20 mouse cellular contexts compared by ENCODE assay signal in the genomic region with DNA sequence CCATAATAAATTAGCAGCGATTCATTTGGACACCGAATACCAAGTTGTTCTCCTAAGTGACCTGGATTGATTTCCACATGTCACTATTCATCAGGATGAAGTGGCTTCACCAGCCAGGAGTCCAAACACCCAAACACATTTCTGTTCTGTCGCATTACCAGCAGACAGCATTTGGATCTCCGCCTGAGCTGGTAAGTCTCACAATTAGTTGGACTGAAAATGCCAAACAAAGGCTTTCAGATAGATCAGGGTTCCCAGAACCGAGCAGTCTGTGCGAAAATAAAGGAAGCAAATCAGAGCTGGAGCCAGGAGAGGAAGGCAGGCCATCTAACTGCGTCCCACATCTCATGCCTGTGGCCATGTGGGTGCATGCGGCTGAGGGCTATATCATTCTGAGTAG.
A peak's percentile ranks its signal among the peaks of the same experiment; 100 is the strongest.
DNase-seq lines count a peak whose midpoint lies in the region; ATAC-seq and TF ChIP-seq lines count a peak whose summit lies in the region.
"Had no signal": no experiment of that assay in that cellular context is flagged by ENCODE, and none has a peak within 500 bp of the region (broad histone marks: within the 10 kb centered on the region; RNA-seq: fewer than 3 reads in every experiment).

No protein-coding gene starts in this region.

- DNase-seq in midbrain, embryonic 11.5 days (ENCODE audit: low spot score, missing footprints): peak; percentile 10
- DNase-seq in midbrain, embryonic 10.5 days (ENCODE audit: low spot score): no peak
- peak in 1 of 2 experiments; percentile 41 for DNase-seq in layer of hippocampus, adult 2 months (ENCODE audit: low spot score in 2 of 2)
- peak; percentile 73 for DNase-seq in retina, postnatal 1 day
- no peak for DNase-seq in adrenal gland, adult (ENCODE audit: inconsistent age in 2 of 2, low spot score in 1 of 2)
- DNase-seq: adrenal gland, postnatal 36 days; B cell, adult 2 months; cerebellum, postnatal 25 days; gastrocnemius, postnatal 36 days; kidney, adult 2 months; kidney, postnatal 25 days; liver, embryonic 13.5 days; right cerebral cortex, adult 18-20 months had no signal

- no peaks in the 10 kb centered on the region for H3K27me3 ChIP-seq in forebrain, embryonic 16.5 days (replicated peaks; ENCODE audit: control insufficient read depth, insufficient read depth, low read length)
- H3K27me3 ChIP-seq in forebrain, embryonic 13.5 days: no peaks in the 10 kb centered on the region
- H3K27me3 ChIP-seq in midbrain, embryonic 11.5 days (ENCODE audit: control insufficient read depth, insufficient read depth, low read length): no peaks in the 10 kb centered on the region
- H3K27me3 ChIP-seq in midbrain, embryonic 10.5 days (ENCODE audit: low read depth, poor library complexity, severe bottlenecking): no peaks in the 10 kb centered on the region
- H3K27me3 ChIP-seq: limb, embryonic 12.5 days; liver, embryonic 13.5 days; Patski had no signal

- H3K9ac ChIP-seq in forebrain, embryonic 16.5 days (replicated peaks; ENCODE audit: low read depth, low read length): no peak overlapping the region
- no peak overlapping the region for H3K9ac ChIP-seq in forebrain, embryonic 13.5 days
- H3K9ac ChIP-seq in midbrain, embryonic 11.5 days (ENCODE audit: low read length): no peak overlapping the region
- H3K9ac ChIP-seq: limb, embryonic 12.5 days; liver, embryonic 13.5 days had no signal

- peak; percentile 69; the same call in 1 of the 2 replicates for ATAC-seq in forebrain, embryonic 16.5 days
- ATAC-seq in forebrain, embryonic 13.5 days: no peak
- no peak for ATAC-seq in midbrain, embryonic 11.5 days (ENCODE audit: low FRiP score)
- ATAC-seq: activated CD4-positive, CD25-positive, alpha-beta regulatory T cell, adult 4 months; lung, postnatal 0 days; Patski had no signal

- TF ChIP-seq CTCF in layer of hippocampus, adult 2 months (conservative IDR thresholded peaks at IDR 0.05): no peak

- no peak overlapping the region for H3K4me2 ChIP-seq in forebrain, embryonic 16.5 days (ENCODE audit: low read length)
- H3K4me2 ChIP-seq in forebrain, embryonic 13.5 days: no peak overlapping the region
- H3K4me2 ChIP-seq in midbrain, embryonic 11.5 days: no peak overlapping the region
- H3K4me2 ChIP-seq: limb, embryonic 12.5 days; liver, embryonic 13.5 days had no signal

- no peak overlapping the region for H3K4me3 ChIP-seq in forebrain, embryonic 16.5 days (replicated peaks; ENCODE audit: low read length)
- H3K4me3 ChIP-seq in forebrain, embryonic 13.5 days: no peak overlapping the region
- no peak overlapping the region for H3K4me3 ChIP-seq in midbrain, embryonic 11.5 days (ENCODE audit: low read depth, low read length)
- no peak overlapping the region for H3K4me3 ChIP-seq in midbrain, embryonic 10.5 days
- no peak overlapping the region for H3K4me3 ChIP-seq in layer of hippocampus, adult 2 months
- H3K4me3 ChIP-seq: left cerebral cortex, adult 2 months; limb, embryonic 12.5 days; liver, embryonic 13.5 days had no signal

- H3K4me1 ChIP-seq in forebrain, embryonic 16.5 days (replicated peaks; ENCODE audit: control insufficient read depth, insufficient read depth, low read length): peaks cover 6% of the 10 kb centered on the region
- H3K4me1 ChIP-seq in forebrain, embryonic 13.5 days: no peaks in the 10 kb centered on the region
- H3K4me1 ChIP-seq in midbrain, embryonic 11.5 days (ENCODE audit: control insufficient read depth, insufficient read depth, low read length): no peaks in the 10 kb centered on the region
- no peaks in the 10 kb centered on the region for H3K4me1 ChIP-seq in midbrain, embryonic 10.5 days
- H3K4me1 ChIP-seq: limb, embryonic 12.5 days; liver, embryonic 13.5 days had no signal

- H3K36me3 ChIP-seq in forebrain, embryonic 16.5 days (ENCODE audit: control insufficient read depth, insufficient read depth): no peaks in the 10 kb centered on the region
- no peaks in the 10 kb centered on the region for H3K36me3 ChIP-seq in forebrain, embryonic 13.5 days (ENCODE audit: poor library complexity, severe bottlenecking)
- H3K36me3 ChIP-seq in midbrain, embryonic 11.5 days (ENCODE audit: control insufficient read depth, insufficient read depth, low read length): no peaks in the 10 kb centered on the region
- H3K36me3 ChIP-seq in midbrain, embryonic 10.5 days: no peaks in the 10 kb centered on the region
- H3K36me3 ChIP-seq: limb, embryonic 12.5 days; liver, embryonic 13.5 days had no signal

- 35% methylated on average over 8 of the region's 8 CpGs for WGBS in forebrain, embryonic 16.5 days
- WGBS in forebrain, embryonic 13.5 days: 66% methylated on average over 8 of the region's 8 CpGs
- WGBS in midbrain, embryonic 11.5 days: 86% methylated on average over 8 of the region's 8 CpGs
- WGBS in midbrain, embryonic 10.5 days: 87% methylated on average over 8 of the region's 8 CpGs

- H3K9me3 ChIP-seq in forebrain, embryonic 16.5 days (ENCODE audit: control insufficient read depth, low read length): no peaks in the 10 kb centered on the region
- no peaks in the 10 kb centered on the region for H3K9me3 ChIP-seq in forebrain, embryonic 13.5 days (replicated peaks)
- H3K9me3 ChIP-seq in midbrain, embryonic 11.5 days (ENCODE audit: control insufficient read depth, low read length): no peaks in the 10 kb centered on the region
- no peaks in the 10 kb centered on the region for H3K9me3 ChIP-seq in midbrain, embryonic 10.5 days (replicated peaks)
- H3K9me3 ChIP-seq: limb, embryonic 12.5 days; liver, embryonic 13.5 days had no signal

- peak overlapping the region; percentile 52 for H3K27ac ChIP-seq in forebrain, embryonic 16.5 days (ENCODE audit: low read length)
- no peak overlapping the region for H3K27ac ChIP-seq in forebrain, embryonic 13.5 days
- no peak overlapping the region for H3K27ac ChIP-seq in midbrain, embryonic 11.5 days (ENCODE audit: low read depth, low read length)
- no peak overlapping the region for H3K27ac ChIP-seq in midbrain, embryonic 10.5 days (replicated peaks)
- peak overlapping the region; percentile 32; the same call in 1 of the 2 replicates for H3K27ac ChIP-seq in layer of hippocampus, adult 2 months
- H3K27ac ChIP-seq: left cerebral cortex, adult 2 months; limb, embryonic 12.5 days; liver, embryonic 13.5 days had no signal

Comparison
In these comparisons a context has a peak if more than half of its experiments do, and no peak if none do; other contexts are left out.
1. H3K27ac ChIP-seq: peak in forebrain, embryonic 16.5 days (single experiment) and layer of hippocampus, adult 2 months (single experiment); none in forebrain, embryonic 13.5 days (single experiment), midbrain, embryonic 11.5 days (single experiment) and midbrain, embryonic 10.5 days (single experiment).
2. DNase-seq: peak in midbrain, embryonic 11.5 days (single experiment) and retina, postnatal 1 day (single experiment); none in midbrain, embryonic 10.5 days (single experiment) and adrenal gland, adult (0 of 2).